Mouse (Mus musculus) heart, adult 2 months (tissue): Measurements from ENCODE around the gene Zfr2.

Experiments used
- CTCF ChIP-seq: fragments of 200-600 bp; IDR thresholded peaks from 2 replicates; pipeline ENCODE4 v1.8.1; 2022; ENCODE audit warnings: antibody characterized with exemption, mild to moderate bottlenecking, moderate library complexity
- EP300 ChIP-seq: fragments of 200-500 bp; IDR thresholded peaks from 2 replicates; pipeline ENCODE4 v1.6.1; 2011; ENCODE audit warnings: low read depth, low read length, control low read depth; ENCODE audit not compliant: insufficient read depth
- POLR2A ChIP-seq: fragments of 200-500 bp; IDR thresholded peaks from 2 replicates; pipeline ENCODE4 v1.6.1; 2011; ENCODE audit warnings: mild to moderate bottlenecking, low read depth, low read length, control low read depth; ENCODE audit not compliant: insufficient read depth

DNA sequence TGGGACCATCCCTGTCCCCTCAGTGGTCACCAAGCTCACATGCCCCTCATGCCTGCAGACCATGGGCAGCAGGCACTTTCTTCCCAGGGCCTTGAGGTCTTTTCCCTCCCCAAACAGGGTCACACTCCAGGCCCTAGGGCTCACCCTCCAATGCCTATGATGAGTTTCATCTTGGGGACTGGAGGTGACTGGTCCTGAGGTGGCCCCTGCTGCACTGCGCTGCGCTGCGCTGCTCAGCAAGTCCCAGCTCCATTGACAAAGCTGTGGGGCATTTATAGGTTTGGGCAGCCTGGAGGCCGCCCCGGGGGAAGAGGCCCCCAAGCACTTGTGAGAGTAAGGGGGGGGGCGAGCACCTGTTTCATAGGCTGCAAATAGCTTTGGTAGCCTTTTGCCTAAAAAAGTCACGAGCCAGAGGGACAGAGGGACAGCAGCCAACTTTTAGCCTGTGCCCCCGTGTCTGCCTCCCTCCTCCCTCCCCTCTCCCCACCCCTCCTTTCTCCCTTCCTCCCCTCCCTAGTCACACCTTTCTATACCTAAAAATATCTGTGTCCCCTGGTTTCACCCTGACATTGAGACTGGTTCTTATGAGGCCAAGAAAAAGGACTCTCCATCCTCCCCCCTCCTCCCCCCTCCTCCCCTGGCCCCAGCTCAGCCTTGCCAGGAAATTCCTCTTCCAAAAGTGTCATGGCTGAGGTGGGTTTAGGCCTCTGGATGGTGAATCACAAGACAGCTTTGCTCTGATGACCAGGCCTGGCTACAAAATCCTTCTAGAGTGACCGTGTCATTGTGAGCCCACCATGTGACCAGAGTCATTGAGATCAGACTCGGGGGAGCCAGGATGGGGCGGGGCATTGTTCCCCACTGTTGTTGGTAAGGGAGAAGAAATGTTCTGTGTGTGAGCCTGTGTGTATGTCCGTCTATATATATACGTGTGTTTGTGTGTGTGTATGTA is 30.9 kb upstream of the Zfr2 start, which contains the start of gene Nmrk2:
- TF ChIP-seq CTCF: no peak
- peak; percentile 73; the same call in 1 of the 2 replicates for TF ChIP-seq EP300
- TF ChIP-seq POLR2A: peak; percentile 65
